Mouse (Mus musculus): ENCODE measurements at regions not wholly inside any gene's neighbourhood (a gene's known extent, or its start where the extent isn't known, plus 50 kb on each side); places are given as distances from the start of the nearest gene placed in this dataset.

GRCm38 (mm10) chr4:99459436-99459835, 163.7 kb downstream of the Gm12689 start:
- Histone ChIP-seq H3K27me3 (ENCODE audit: control insufficient read depth, insufficient read depth, low read length) (peaks cover 40% of the 10 kb centered on the region), H3K9ac (ENCODE audit: low read depth, low read length) (no peak overlapping the region), H3K4me3 (ENCODE audit: low read depth, low read length) (no peak overlapping the region), H3K4me2 (replicated peaks; ENCODE audit: low read depth, low read length) (no peak overlapping the region), H3K36me3 (ENCODE audit: control insufficient read depth, insufficient read depth, low read length) (no peaks in the 10 kb centered on the region), H3K4me1 (replicated peaks; ENCODE audit: control insufficient read depth, insufficient read depth, low read length) (no peaks in the 10 kb centered on the region), H3K27ac (ENCODE audit: low read depth, low read length) (no peak overlapping the region), H3K9me3 (ENCODE audit: control insufficient read depth, low read length) (no peaks in the 10 kb centered on the region)
- DNase-seq (ENCODE audit: low spot score) (peak; percentile 86), ATAC-seq (ENCODE audit: low FRiP score) (peak; percentile 96)
- 4% methylated on average over 14 of the region's 14 CpGs for WGBS

GRCm38 (mm10) chr4:99465493-99465892, 169.8 kb downstream of the Gm12689 start:
- 69% methylated on average over 9 of the region's 9 CpGs for WGBS
- H3K4me2 ChIP-seq (replicated peaks; ENCODE audit: low read depth, low read length), result no peak overlapping the region
- no peaks in the 10 kb centered on the region for H3K9me3 ChIP-seq (ENCODE audit: control insufficient read depth, low read length)
- no peak overlapping the region for H3K9ac ChIP-seq (ENCODE audit: low read depth, low read length)
- no peaks in the 10 kb centered on the region for H3K4me1 ChIP-seq (replicated peaks; ENCODE audit: control insufficient read depth, insufficient read depth, low read length)
- DNase-seq (ENCODE audit: low spot score) (no peak), ATAC-seq (ENCODE audit: low FRiP score) (no peak)
- no peaks in the 10 kb centered on the region for H3K36me3 ChIP-seq (ENCODE audit: control insufficient read depth, insufficient read depth, low read length)
- no peak overlapping the region for H3K4me3 ChIP-seq (ENCODE audit: low read depth, low read length)
- peaks cover 27% of the 10 kb centered on the region for H3K27me3 ChIP-seq (ENCODE audit: control insufficient read depth, insufficient read depth, low read length)
- H3K27ac ChIP-seq (ENCODE audit: low read depth, low read length), result no peak overlapping the region

GRCm38 (mm10) chr4:99475701-99476218, 180.1 kb downstream of the Gm12689 start:
- 40% methylated on average over 11 of the region's 11 CpGs for WGBS
- 0 out of 2 replicates have a peak, but pooled peaks have one; percentile 30 for ATAC-seq (ENCODE audit: low FRiP score)
- Histone ChIP-seq H3K36me3 (ENCODE audit: control insufficient read depth, insufficient read depth, low read length) (no peaks in the 10 kb centered on the region), H3K9ac (ENCODE audit: low read depth, low read length) (no peak overlapping the region), H3K4me3 (ENCODE audit: low read depth, low read length) (no peak overlapping the region), H3K4me2 (replicated peaks; ENCODE audit: low read depth, low read length) (no peak overlapping the region), H3K27ac (ENCODE audit: low read depth, low read length) (no peak overlapping the region), H3K27me3 (ENCODE audit: control insufficient read depth, insufficient read depth, low read length) (peaks cover 4% of the 10 kb centered on the region; the same call in 1 of the 2 replicates), H3K4me1 (replicated peaks; ENCODE audit: control insufficient read depth, insufficient read depth, low read length) (0 out of 2 replicates have a peak, but pooled peaks cover 4% of the 10 kb centered on the region), H3K9me3 (ENCODE audit: control insufficient read depth, low read length) (no peaks in the 10 kb centered on the region)
- peak; percentile 35 for DNase-seq (ENCODE audit: low spot score)

GRCm38 (mm10) chr4:99484271-99484670, 171.8 kb upstream of the Foxd3 start:
- no peaks in the 10 kb centered on the region for H3K9me3 ChIP-seq (ENCODE audit: control insufficient read depth, low read length)
- no peaks in the 10 kb centered on the region for H3K27me3 ChIP-seq (ENCODE audit: control insufficient read depth, insufficient read depth, low read length)
- ATAC-seq (ENCODE audit: low FRiP score) (no peak), DNase-seq (ENCODE audit: low spot score) (no peak)
- no peak overlapping the region for H3K9ac ChIP-seq (ENCODE audit: low read depth, low read length)
- no peak overlapping the region for H3K4me3 ChIP-seq (ENCODE audit: low read depth, low read length)
- no peak overlapping the region for H3K27ac ChIP-seq (ENCODE audit: low read depth, low read length)
- H3K4me2 ChIP-seq (replicated peaks; ENCODE audit: low read depth, low read length), result no peak overlapping the region
- 68% methylated on average over 4 of the region's 4 CpGs for WGBS
- no peaks in the 10 kb centered on the region for H3K4me1 ChIP-seq (replicated peaks; ENCODE audit: control insufficient read depth, insufficient read depth, low read length)
- H3K36me3 ChIP-seq (ENCODE audit: control insufficient read depth, insufficient read depth, low read length), result no peaks in the 10 kb centered on the region

GRCm38 (mm10) chr4:99491536-99492514, 164.3 kb upstream of the Foxd3 start:
- Histone ChIP-seq H3K4me2 (replicated peaks; ENCODE audit: low read depth, low read length) (no peak overlapping the region), H3K4me3 (ENCODE audit: low read depth, low read length) (no peak overlapping the region), H3K9ac (ENCODE audit: low read depth, low read length) (no peak overlapping the region), H3K4me1 (replicated peaks; ENCODE audit: control insufficient read depth, insufficient read depth, low read length) (no peaks in the 10 kb centered on the region), H3K36me3 (ENCODE audit: control insufficient read depth, insufficient read depth, low read length) (no peaks in the 10 kb centered on the region), H3K27me3 (ENCODE audit: control insufficient read depth, insufficient read depth, low read length) (peaks cover 5% of the 10 kb centered on the region), H3K27ac (ENCODE audit: low read depth, low read length) (no peak overlapping the region), H3K9me3 (ENCODE audit: control insufficient read depth, low read length) (no peaks in the 10 kb centered on the region)
- ATAC-seq (ENCODE audit: low FRiP score) (no peak), DNase-seq (ENCODE audit: low spot score) (no peak)
- WGBS, result 81% methylated on average over 12 of the region's 12 CpGs

GRCm38 (mm10) chr4:99503221-99503744, 152.8 kb upstream of the Foxd3 start:
- Histone ChIP-seq H3K27ac (ENCODE audit: low read depth, low read length) (no peak overlapping the region), H3K4me3 (ENCODE audit: low read depth, low read length) (no peak overlapping the region), H3K4me1 (replicated peaks; ENCODE audit: control insufficient read depth, insufficient read depth, low read length) (no peaks in the 10 kb centered on the region), H3K27me3 (ENCODE audit: control insufficient read depth, insufficient read depth, low read length) (peaks cover 43% of the 10 kb centered on the region), H3K36me3 (ENCODE audit: control insufficient read depth, insufficient read depth, low read length) (no peaks in the 10 kb centered on the region), H3K9me3 (ENCODE audit: control insufficient read depth, low read length) (no peaks in the 10 kb centered on the region), H3K9ac (ENCODE audit: low read depth, low read length) (no peak overlapping the region), H3K4me2 (replicated peaks; ENCODE audit: low read depth, low read length) (no peak overlapping the region)
- no peak for ATAC-seq (ENCODE audit: low FRiP score)
- DNase-seq (ENCODE audit: low spot score), result peak; percentile 26
- 39% methylated on average over 10 of the region's 10 CpGs for whole genome bisulfite sequencing

- peak; percentile 15 for DNase-seq (ENCODE audit: low spot score)
Measured at GRCm38 (mm10) chr4:99511993-99512392, 144.1 kb upstream of the Foxd3 start.

GRCm38 (mm10) chr4:99516883-99517282, 139.2 kb upstream of the Foxd3 start:
- Histone ChIP-seq H3K4me3 (ENCODE audit: low read depth, low read length) (no peak overlapping the region), H3K4me1 (replicated peaks; ENCODE audit: control insufficient read depth, insufficient read depth, low read length) (no peaks in the 10 kb centered on the region), H3K27me3 (ENCODE audit: control insufficient read depth, insufficient read depth, low read length) (no peaks in the 10 kb centered on the region), H3K4me2 (replicated peaks; ENCODE audit: low read depth, low read length) (no peak overlapping the region), H3K36me3 (ENCODE audit: control insufficient read depth, insufficient read depth, low read length) (no peaks in the 10 kb centered on the region), H3K27ac (ENCODE audit: low read depth, low read length) (no peak overlapping the region), H3K9me3 (ENCODE audit: control insufficient read depth, low read length) (no peaks in the 10 kb centered on the region), H3K9ac (ENCODE audit: low read depth, low read length) (no peak overlapping the region)
- peak; percentile 17 for DNase-seq (ENCODE audit: low spot score)
- ATAC-seq (ENCODE audit: low FRiP score), result no peak
- WGBS, result 89% methylated on average over 3 of the region's 3 CpGs

More at GRCm38 (mm10) chr4:99511993-99512392, 144.1 kb upstream of the Foxd3 start:
- Histone ChIP-seq H3K36me3 (ENCODE audit: control insufficient read depth, insufficient read depth, low read length) (no peaks in the 10 kb centered on the region), H3K9ac (ENCODE audit: low read depth, low read length) (no peak overlapping the region), H3K4me3 (ENCODE audit: low read depth, low read length) (no peak overlapping the region), H3K9me3 (ENCODE audit: control insufficient read depth, low read length) (no peaks in the 10 kb centered on the region), H3K4me1 (replicated peaks; ENCODE audit: control insufficient read depth, insufficient read depth, low read length) (no peaks in the 10 kb centered on the region), H3K27me3 (ENCODE audit: control insufficient read depth, insufficient read depth, low read length) (peaks cover 6% of the 10 kb centered on the region; the same call in 1 of the 2 replicates), H3K27ac (ENCODE audit: low read depth, low read length) (no peak overlapping the region), H3K4me2 (replicated peaks; ENCODE audit: low read depth, low read length) (no peak overlapping the region)
- ATAC-seq (ENCODE audit: low FRiP score), result peak; percentile 64
- 48% methylated on average over 6 of the region's 6 CpGs for WGBS

Measured in hindbrain, embryonic 11.5 days (tissue).